Mouse (Mus musculus): ENCODE results near the gene Pgm2l1.

The Pgm2l1 gene

GRCm38 (mm10) chr7:100227158-100227875 lies at the start of gene Pgm2l1:
Gene Pgm2l1 (plus strand): TSS chr7:100227394.
- DNase-seq (ENCODE audit: extremely low read depth, low read depth, low spot score): peak; percentile 23

DNA sequence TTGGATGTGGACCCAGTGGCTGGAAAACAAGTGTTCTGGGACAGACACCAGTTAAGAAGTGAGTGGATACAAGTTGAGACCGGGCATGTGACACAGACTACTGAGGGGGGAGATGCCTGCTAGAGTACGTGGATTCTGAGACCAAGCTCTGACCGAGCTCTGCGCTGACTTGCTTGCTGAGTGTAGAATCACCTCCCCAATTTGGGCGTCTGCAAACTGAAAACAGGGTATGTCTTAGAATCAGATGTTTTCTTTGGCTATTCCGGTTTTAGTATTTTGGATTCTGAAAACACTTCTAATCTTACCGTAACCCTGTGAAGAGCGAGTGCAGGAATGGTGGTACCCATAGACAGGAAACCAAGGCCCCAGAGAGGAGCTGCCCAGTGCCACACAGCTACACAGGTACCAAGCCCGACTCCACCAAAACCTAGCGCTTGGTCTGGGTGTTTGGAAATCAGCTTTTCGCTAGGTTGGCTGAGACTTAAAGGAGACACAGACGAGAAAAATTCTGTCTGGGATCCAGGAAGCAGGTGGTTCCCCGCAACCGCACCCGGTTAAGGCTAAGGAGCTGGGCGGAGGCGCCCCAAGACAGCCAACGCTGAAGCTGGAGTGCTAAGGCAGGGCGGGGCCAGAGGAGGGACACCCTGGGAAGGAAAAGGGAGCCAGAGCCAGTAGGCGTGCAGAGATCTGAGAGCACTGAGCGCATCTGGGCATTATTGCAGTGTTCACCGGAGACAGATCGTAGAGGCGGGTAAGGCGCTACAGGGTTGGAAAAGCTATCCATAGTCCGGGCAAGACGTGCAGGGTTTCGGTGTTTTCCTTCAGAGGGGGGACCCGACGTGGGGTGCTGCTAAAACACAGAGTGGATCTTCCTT lies 48.9 kb upstream of the Pgm2l1 start:
- DNase-seq (ENCODE audit: extremely low read depth, low read depth, low spot score): no peak

DNA sequence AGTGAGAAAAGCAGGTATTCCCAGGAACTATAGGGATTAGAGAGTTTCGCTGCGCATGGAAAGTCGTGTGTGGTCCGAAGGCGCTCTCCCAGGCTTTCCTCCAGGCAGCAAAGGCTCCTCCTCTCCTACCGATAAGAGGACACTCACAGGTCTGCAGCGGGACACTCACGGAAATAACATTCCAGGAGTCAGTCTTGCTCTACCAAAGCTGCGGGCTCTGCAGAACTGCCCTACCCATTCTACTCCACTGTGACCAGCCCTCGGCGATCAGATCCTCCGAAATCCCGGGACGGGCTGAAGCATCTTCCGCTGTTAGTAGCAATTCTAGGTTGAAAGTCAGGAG lies 48.3 kb upstream of the Pgm2l1 start:
- no peak for DNase-seq (ENCODE audit: extremely low read depth, low read depth, low spot score)

- no peak for DNase-seq (ENCODE audit: extremely low read depth, low read depth, low spot score)
These were observed 47.8 kb upstream of the Pgm2l1 start for GRCm38 (mm10) chr7:100179394-100179793.

GRCm38 (mm10) chr7:100179836-100180407 lies 47.3 kb upstream of the Pgm2l1 start:
- no peak for DNase-seq (ENCODE audit: extremely low read depth, low read depth, low spot score)

- no peak for DNase-seq (ENCODE audit: extremely low read depth, low read depth, low spot score)
These were observed 46.0 kb upstream of the Pgm2l1 start for GRCm38 (mm10) chr7:100181176-100181575.

- DNase-seq (ENCODE audit: extremely low read depth, low read depth, low spot score): no peak
These were observed 45.6 kb upstream of the Pgm2l1 start for GRCm38 (mm10) chr7:100181614-100182013.

GRCm38 (mm10) chr7:100182388-100182787 lies 44.8 kb upstream of the Pgm2l1 start:
- no peak for DNase-seq (ENCODE audit: extremely low read depth, low read depth, low spot score)

- DNase-seq (ENCODE audit: extremely low read depth, low read depth, low spot score): no peak
These were observed 39.6 kb upstream of the Pgm2l1 start for GRCm38 (mm10) chr7:100187601-100188000.

- no peak for DNase-seq (ENCODE audit: extremely low read depth, low read depth, low spot score)
These were observed 37.0 kb upstream of the Pgm2l1 start for GRCm38 (mm10) chr7:100190167-100190566.

- no peak for DNase-seq (ENCODE audit: extremely low read depth, low read depth, low spot score)
These were observed 36.4 kb upstream of the Pgm2l1 start for GRCm38 (mm10) chr7:100190778-100191177.

GRCm38 (mm10) chr7:100201191-100201590 lies 26.0 kb upstream of the Pgm2l1 start:
- DNase-seq (ENCODE audit: extremely low read depth, low read depth, low spot score): no peak

- DNase-seq (ENCODE audit: extremely low read depth, low read depth, low spot score): no peak
These were observed 23.6 kb upstream of the Pgm2l1 start for GRCm38 (mm10) chr7:100203616-100204015.

- DNase-seq (ENCODE audit: extremely low read depth, low read depth, low spot score): no peak
These were observed 22.3 kb upstream of the Pgm2l1 start for GRCm38 (mm10) chr7:100204871-100205270.

DNA sequence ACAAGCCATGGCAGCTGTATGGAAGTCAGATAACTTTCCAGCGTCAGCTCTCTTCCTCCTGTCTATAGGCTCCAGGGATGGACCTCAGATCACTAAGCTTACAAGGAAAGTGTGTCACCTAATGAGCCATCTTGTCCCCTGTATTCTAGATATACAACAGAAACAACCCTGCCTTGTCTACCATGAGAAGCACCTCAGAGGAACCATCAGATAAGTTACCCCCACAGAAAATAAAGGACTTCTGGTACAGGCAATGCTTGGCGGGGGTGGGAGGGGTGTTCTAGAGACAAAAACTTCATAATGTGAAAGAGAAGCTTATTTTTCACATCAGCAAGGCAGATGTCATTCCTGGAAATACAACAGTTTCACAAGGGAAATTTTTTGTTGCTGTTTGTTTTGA lies 21.1 kb upstream of the Pgm2l1 start:
- DNase-seq (ENCODE audit: extremely low read depth, low read depth, low spot score): no peak

GRCm38 (mm10) chr7:100207886-100208285 lies 19.3 kb upstream of the Pgm2l1 start:
- no peak for DNase-seq (ENCODE audit: extremely low read depth, low read depth, low spot score)

DNA sequence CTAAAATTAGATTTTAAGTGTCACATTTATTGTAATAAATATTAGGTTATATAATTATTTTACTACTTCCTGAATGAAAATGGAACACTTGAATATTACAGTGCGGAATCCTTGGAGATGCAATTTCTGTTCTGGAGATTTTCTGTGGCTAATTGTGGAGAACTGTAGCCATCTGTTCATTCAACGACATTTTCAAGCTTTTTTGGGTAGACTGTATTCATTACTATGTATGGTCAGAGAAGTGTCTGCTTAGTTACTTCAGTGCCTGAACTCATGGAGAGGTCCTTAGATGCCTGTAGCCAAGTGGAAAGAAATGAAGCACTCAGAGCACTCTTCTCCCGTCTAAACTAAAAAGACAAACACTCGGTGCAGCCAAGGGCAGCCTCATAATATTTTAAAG lies 12.9 kb upstream of the Pgm2l1 start:
- DNase-seq (ENCODE audit: extremely low read depth, low read depth, low spot score): no peak

DNA sequence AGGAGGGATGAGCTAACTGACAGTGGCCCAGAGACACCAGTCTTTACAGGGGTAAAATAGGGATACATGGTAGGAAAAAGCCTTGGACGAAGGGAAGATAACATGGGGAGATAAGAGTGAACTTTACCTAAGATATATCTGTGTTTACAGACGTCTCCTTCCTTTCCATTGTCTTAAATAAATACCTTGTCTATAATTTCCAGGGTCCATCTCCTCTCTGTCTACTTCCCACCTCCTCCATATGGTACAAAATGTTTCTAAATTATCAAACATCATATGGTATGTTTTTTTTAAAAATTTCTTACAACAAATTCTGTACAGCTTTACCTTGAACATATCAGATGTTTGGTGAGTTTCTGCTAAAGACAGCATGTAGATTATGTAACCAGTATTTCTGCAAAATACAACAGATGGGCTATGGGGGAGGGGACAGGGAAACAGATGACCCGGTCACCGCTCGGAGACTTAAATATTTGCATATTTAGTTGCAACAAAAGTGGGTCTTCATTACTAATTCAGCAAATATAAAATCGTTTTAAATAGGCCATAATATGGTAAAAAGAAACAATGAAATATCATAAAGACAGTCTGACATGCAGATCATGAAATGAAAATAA lies 12.0 kb upstream of the Pgm2l1 start:
- DNase-seq (ENCODE audit: extremely low read depth, low read depth, low spot score): no peak

DNA sequence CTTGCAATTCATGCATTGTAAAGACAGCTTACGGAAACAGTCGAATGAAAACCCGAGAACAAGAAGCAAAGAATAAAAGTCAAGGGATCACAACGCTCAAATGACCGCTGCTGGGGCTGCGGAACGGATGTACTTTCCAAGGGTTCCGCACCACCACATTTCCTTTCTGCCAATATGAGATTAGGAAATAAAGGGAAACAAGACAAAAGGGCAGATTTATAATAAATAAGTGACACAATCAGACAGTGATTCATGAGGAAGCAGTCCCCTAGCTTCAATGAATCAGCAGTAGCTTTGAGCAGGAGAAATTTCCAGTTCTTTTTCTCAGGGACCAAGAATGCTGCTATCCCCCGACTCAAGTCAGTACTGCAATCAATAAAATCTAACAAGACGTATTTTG lies 11.2 kb upstream of the Pgm2l1 start:
- no peak for DNase-seq (ENCODE audit: extremely low read depth, low read depth, low spot score)

- no peak for DNase-seq (ENCODE audit: extremely low read depth, low read depth, low spot score)
These were observed 10.3 kb upstream of the Pgm2l1 start for GRCm38 (mm10) chr7:100216601-100217565.

All from fat pad, adult 2 months (tissue).